In genomic region chr15:10583408-10583807, GRCm38 (mm10) we compare ENCODE assay signal across 8 mouse cellular contexts. TPM values are rescaled to one million over a fixed set of nuclear protein-coding genes. Genes with fewer than 3 reads are reported as not detected.
DNase-seq lines count a peak whose midpoint lies in the region; TF ChIP-seq lines count a peak whose summit lies in the region.

No protein-coding gene starts in this region.

- peaks cover 8 to 21% of the 10 kb centered on the region in 2 experiments; a peak in 3 of 4 replicates for H3K4me1 ChIP-seq in CH12.LX (ENCODE audit: control insufficient read depth in 1 of 2, insufficient read depth in 2 of 2)

- no peak overlapping the region for H3K4me3 ChIP-seq in CH12.LX (replicated peaks in 1 of 3; ENCODE audit: low read depth in 2 of 3, low read length in 2 of 3, poor library complexity in 1 of 3)

- H3K27ac ChIP-seq in CH12.LX (ENCODE audit: insufficient read depth, low read depth) = no peak overlapping the region

- peak; percentile 63; the same call in 1 of the 2 replicates for TF ChIP-seq EP300 in CH12.LX (IDR thresholded peaks at IDR 0.05; ENCODE audit: low read length)

- H3K79me2 ChIP-seq in CH12.LX (replicated peaks; ENCODE audit: control insufficient read depth, extremely low read depth, insufficient read depth, poor library complexity, severe bottlenecking) = no peaks in the 10 kb centered on the region

- peak; percentile 24 for DNase-seq in 3134 (ENCODE audit: extremely low read depth, insufficient read length, low spot score)
- DNase-seq in CH12.LX (ENCODE audit: extremely low read depth) = peak; percentile 88
- DNase-seq in c-Kit-positive CD71-positive TER-119-positive erythroid progenitor cells, embryonic 14.5 days (ENCODE audit: low spot score) = peak; percentile 28
- DNase-seq in heart, adult 8-10 months (ENCODE audit: low spot score) = peak; percentile 31
- DNase-seq in kidney, postnatal 10 days = peak; percentile 87
- DNase-seq in lung, postnatal 36 days = peak; percentile 83
- DNase-seq in retina, postnatal 7 days (ENCODE audit: low read depth, low spot score) = peak; percentile 13
- peak; percentile 39 for DNase-seq in yolk sac, embryonic 10.5 days (ENCODE audit: low spot score)

- dilution Hi-C loops in CH12.LX (cut with MboI; ENCODE audit: extremely low pct_ligation_motif_present, extremely low pct_unique_long_range_greater_than_20kb, low sequenced_read_pairs) = no loop called here

- no peak overlapping the region for H3K9ac ChIP-seq in CH12.LX (ENCODE audit: insufficient read depth, low read depth)

- peak overlapping the region; percentile 40; the same call in 1 of the 2 replicates for H3K4me2 ChIP-seq in CH12.LX (ENCODE audit: insufficient read depth, low read depth, poor library complexity, severe bottlenecking)

- TF ChIP-seq CTCF in CH12.LX (conservative IDR thresholded peaks at IDR 0.05 in 1 of 2, IDR thresholded peaks at IDR 0.05 in 1 of 2; ENCODE audit: low read depth in 2 of 2, low read length in 2 of 2) = peak; percentile 92 to 99

- in situ Hi-C loops in CH12.LX (cut with MboI; ENCODE audit: low pct_ligation_motif_present, low pct_unique_long_range_greater_than_20kb, low sequenced_read_pairs) = no loop called here

- no peak for TF ChIP-seq POLR2A in CH12.LX (IDR thresholded peaks at IDR 0.05; ENCODE audit: low read depth, low read length)

- TF ChIP-seq RAD21 in CH12.LX (IDR thresholded peaks at IDR 0.05; ENCODE audit: low read depth, low read length) = peak; percentile 62

- peaks cover 0 to 13% of the 10 kb centered on the region in 2 experiments for H3K36me3 ChIP-seq in CH12.LX (replicated peaks in 1 of 2; ENCODE audit: control insufficient read depth in 1 of 2, insufficient read depth in 1 of 2, low read length in 1 of 2)

- no peaks in the 10 kb centered on the region for H3K27me3 ChIP-seq in CH12.LX (replicated peaks)

- no peaks in the 10 kb centered on the region for H3K9me3 ChIP-seq in CH12.LX (replicated peaks; ENCODE audit: low read length)

TF ChIP-seq in CH12.LX, 34 proteins besides CTCF, POLR2A, EP300 and RAD21:
- TF ChIP-seq TBP (conservative IDR thresholded peaks at IDR 0.05; ENCODE audit: low read depth, low read length) = no peak
- peak; percentile 60; the same call in 1 of the 2 replicates for TF ChIP-seq ZC3H11A (IDR thresholded peaks at IDR 0.05; ENCODE audit: low read depth, low read length)
- TF ChIP-seq SMC3 (IDR thresholded peaks at IDR 0.05; ENCODE audit: low read depth, low read length) = peak; percentile 92
- peak; percentile 51; the same call in 1 of the 2 replicates for TF ChIP-seq NELFE (IDR thresholded peaks at IDR 0.05; ENCODE audit: low read depth, low read length)
- TF ChIP-seq IRF4 (IDR thresholded peaks at IDR 0.05; ENCODE audit: low read depth, low read length) = peak; percentile 65
- TF ChIP-seq MEF2A (IDR thresholded peaks at IDR 0.05; ENCODE audit: borderline replicate concordance, low read depth, low read length) = peak; percentile 53; the same call in 1 of the 2 replicates
- TF ChIP-seq E2F4 (IDR thresholded peaks at IDR 0.05; ENCODE audit: insufficient replicate concordance, low read depth, low read length) = no peak
- peak; percentile 94 for TF ChIP-seq ZNF384 (IDR thresholded peaks at IDR 0.05; ENCODE audit: low read depth, low read length)
- TF ChIP-seq MAX (IDR thresholded peaks at IDR 0.05; ENCODE audit: low read length) = peak; percentile 43; the same call in 1 of the 2 replicates
- no peak for TF ChIP-seq POLR2AphosphoS2 (IDR thresholded peaks at IDR 0.05; ENCODE audit: low read depth, low read length)
- 0 out of 2 replicates have a peak, but pooled peaks have one; percentile 12 for TF ChIP-seq ETS1 (conservative IDR thresholded peaks at IDR 0.05; ENCODE audit: low read depth, low read length)
- peak; percentile 48; the same call in 1 of the 2 replicates for TF ChIP-seq MYC (IDR thresholded peaks at IDR 0.05; ENCODE audit: low read depth, low read length)

RNA-seq across cellular contexts. Expression of gene Ttc23l, which starts 24.9 kb away (rescaled TPM):
- total RNA-seq in CH12.LX (2012; rRNA removed) (not detected in 2 replicates), CH12.LX (2014; rRNA removed) (0.15 TPM in 1 of 2 replicates, not detected in the other)
- polyA plus RNA-seq in CH12.LX (2012; ENCODE audit: insufficient read length, low read depth) = 0.16 and 0.31 TPM in 2 replicates
- not detected for total RNA-seq in heart, adult 8-10 months (2022)

Comparison
In these comparisons a context has a peak if more than half of its experiments do, and no peak if none do; other contexts are left out.
1. DNase-seq: peak in every context shown above with its lines; median percentile 88 in CH12.LX; 87 in kidney, postnatal 10 days; 83 in lung, postnatal 36 days; 39 in yolk sac, embryonic 10.5 days; 31 in heart, adult 8-10 months; 28 in c-Kit-positive CD71-positive TER-119-positive erythroid progenitor cells, embryonic 14.5 days; 24 in 3134; 13 in retina, postnatal 7 days.